Mouse (Mus musculus) bone marrow, adult 2 months (tissue): ENCODE results near the gene Ankfy1. TPM values are rescaled to one million over a fixed set of nuclear protein-coding genes. Genes with fewer than 3 reads are reported as not detected.
"Not testable (repeated sequence)": the region's sequence is repeated elsewhere in the genome, so short reads cannot be mapped to it uniquely, and the experiment has no call there.

Source experiments
- H3K27ac ChIP-seq: fragments of 200-500 bp; 2 replicates; pipeline ENCODE4 v1.5.1; 2012; ENCODE audit warnings: low read depth, mild to moderate bottlenecking, control low read depth, inconsistent platforms, low read length; ENCODE audit not compliant: control insufficient read depth, poor library complexity, insufficient read depth
- H3K4me1 ChIP-seq: fragments of 200-500 bp; 2 replicates; pipeline ENCODE4 v1.6.1; 2011; ENCODE audit warnings: low read length; ENCODE audit not compliant: control insufficient read depth, insufficient read depth
- H3K4me3 ChIP-seq: fragments of 200-500 bp; replicated peaks from 2 replicates; pipeline ENCODE3; 2011; ENCODE audit warnings: mild to moderate bottlenecking, low read depth, low read length, control low read depth; ENCODE audit not compliant: control insufficient read depth
- CTCF ChIP-seq: fragments of 200-500 bp; IDR thresholded peaks from 2 replicates; pipeline ENCODE4 v1.5.1; 2011; ENCODE audit warnings: low read length, control low read depth; ENCODE audit not compliant: control insufficient read depth, insufficient read depth
- POLR2A ChIP-seq: fragments of 200-500 bp; IDR thresholded peaks from 2 replicates; pipeline ENCODE4 v1.6.1; 2011; ENCODE audit warnings: low read depth, mild to moderate bottlenecking, control low read depth, low read length, borderline replicate concordance; ENCODE audit not compliant: control insufficient read depth
- WGBS: fragments of 180-500 bp; shearing (Covaris S2); methylation state at CpG from one replicate; pipeline ENCODE4 v1.1.7; 2018; 5-methylcytosine and 5-hydroxymethylcytosine counted together
- polyA plus RNA-seq: library from polyadenylated mRNA; stranded (reverse); fragments of >200 nt; gene quantifications from 2 replicates; pipeline ENCODE4 v1.2.4, GENCODE M21; 2011; ENCODE audit warnings: low replicate concordance; ENCODE audit not compliant: missing spikeins, insufficient read depth, insufficient read length

Gene Ankfy1
- polyA plus RNA-seq, 1 experiment, result 30.3 TPM

- Histone ChIP-seq H3K4me1 (no peaks in the 10 kb centered on the region), H3K4me3 (no peak overlapping the region), H3K27ac (no peak overlapping the region)
- 84% methylated on average over 4 of the region's 4 CpGs for WGBS
- no peak for TF ChIP-seq CTCF
- no peak for TF ChIP-seq POLR2A
Observed at GRCm38 (mm10) chr11:72734840-72735518, 45.2 kb downstream of the Ankfy1 start.

GRCm38 (mm10) chr11:72735519-72735860 is 45.7 kb downstream of the Ankfy1 start:
- TF ChIP-seq POLR2A (no peak), CTCF (no peak)
- H3K4me3 ChIP-seq, result no peak overlapping the region
- 85% methylated on average over 2 of the region's 2 CpGs for WGBS
- no peak overlapping the region for H3K27ac ChIP-seq
- H3K4me1 ChIP-seq, result no peaks in the 10 kb centered on the region

- WGBS, result 80% methylated on average over 1 of the region's 1 CpGs
- TF ChIP-seq POLR2A (no peak), CTCF (no peak)
Observed at GRCm38 (mm10) chr11:72736320-72736719, 46.5 kb downstream of the Ankfy1 start.

GRCm38 (mm10) chr11:72737517-72737916 is 47.7 kb downstream of the Ankfy1 start:
- 85% methylated on average over 5 of the region's 5 CpGs for WGBS
- H3K4me3 ChIP-seq, H3K4me1 ChIP-seq, H3K27ac ChIP-seq: not testable (repeated sequence)
- peak; percentile 45 for TF ChIP-seq CTCF

More at GRCm38 (mm10) chr11:72736320-72736719, 46.5 kb downstream of the Ankfy1 start:
- Histone ChIP-seq H3K27ac (no peak overlapping the region), H3K4me3 (no peak overlapping the region), H3K4me1 (no peaks in the 10 kb centered on the region)

GRCm38 (mm10) chr11:72739048-72739447 is 49.2 kb downstream of the Ankfy1 start:
- 48% methylated on average over 1 of the region's 1 CpGs for WGBS
- no peak overlapping the region for H3K27ac ChIP-seq
- no peak overlapping the region for H3K4me3 ChIP-seq

GRCm38 (mm10) chr11:72751956-72752355 is 62.1 kb downstream of the Ankfy1 start:
- no peak for TF ChIP-seq POLR2A
- 13% methylated on average over 2 of the region's 2 CpGs for WGBS
- Histone ChIP-seq H3K27ac (no peak overlapping the region), H3K4me3 (no peak overlapping the region), H3K4me1 (no peaks in the 10 kb centered on the region)

More at GRCm38 (mm10) chr11:72739048-72739447, 49.2 kb downstream of the Ankfy1 start:
- no peaks in the 10 kb centered on the region for H3K4me1 ChIP-seq
- no peak for TF ChIP-seq POLR2A
- no peak for TF ChIP-seq CTCF

- Histone ChIP-seq H3K27ac (no peak overlapping the region), H3K4me1 (no peaks in the 10 kb centered on the region), H3K4me3 (no peak overlapping the region)
- TF ChIP-seq POLR2A (no peak), CTCF (no peak)
- 93% methylated on average over 5 of the region's 5 CpGs for WGBS
Observed at GRCm38 (mm10) chr11:72758316-72758715, 68.5 kb downstream of the Ankfy1 start.

GRCm38 (mm10) chr11:72759581-72759980 is 69.8 kb downstream of the Ankfy1 start:
- WGBS, result 96% methylated on average over 6 of the region's 6 CpGs
- TF ChIP-seq CTCF, result no peak
- TF ChIP-seq POLR2A, result no peak
- Histone ChIP-seq H3K4me3 (no peak overlapping the region), H3K27ac (no peak overlapping the region), H3K4me1 (no peaks in the 10 kb centered on the region)

- WGBS, result 76% methylated on average over 1 of the region's 1 CpGs
- no peak for TF ChIP-seq CTCF
- TF ChIP-seq POLR2A, result no peak
- no peaks in the 10 kb centered on the region for H3K4me1 ChIP-seq
- no peak overlapping the region for H3K4me3 ChIP-seq
- no peak overlapping the region for H3K27ac ChIP-seq
Observed at GRCm38 (mm10) chr11:72760781-72761180, 71.0 kb downstream of the Ankfy1 start.
